Mouse (Mus musculus): ENCODE measurements around the gene C8g. TPM values are rescaled to one million over a fixed set of nuclear protein-coding genes. Genes with fewer than 3 reads are reported as not detected.

C8g gene
- total and polyA plus RNA-seq, 3 experiments, result 2.3 to 5.1 TPM; not detected in 1

GRCm38 (mm10) chr2:25551186-25551585 lies 49.7 kb upstream of the C8g start (continued):
- TF ChIP-seq TCF12 (IDR thresholded peaks at IDR 0.05; ENCODE audit: low read depth, low read length) (no peak), MXI1 (IDR thresholded peaks at IDR 0.05; ENCODE audit: low read depth, low read length) (no peak)

GRCm38 (mm10) chr2:25549021-25549991 lies 47.8 kb upstream of the C8g start:
- Histone ChIP-seq H3K4me1 (ENCODE audit: control insufficient read depth in 1 of 2, insufficient read depth in 2 of 2, low read length in 2 of 2) (peaks cover 6 to 11% of the 10 kb centered on the region in 2 experiments), H3K9ac (ENCODE audit: control insufficient read depth, low read depth, low read length, poor library complexity, severe bottlenecking) (no peak overlapping the region), H3K27me3 (ENCODE audit: control insufficient read depth in 1 of 2, insufficient read depth in 2 of 2, low read length in 2 of 2) (no peaks in the 10 kb centered on the region), H3K27ac (ENCODE audit: control insufficient read depth, low read depth, low read length) (no peak overlapping the region), H3K9me3 (replicated peaks; ENCODE audit: insufficient read depth, low read length) (no peaks in the 10 kb centered on the region), H3K36me3 (ENCODE audit: control insufficient read depth in 1 of 2, insufficient read depth in 2 of 2, low read length in 2 of 2) (peaks cover 0 to 9% of the 10 kb centered on the region in 2 experiments; a peak in 2 of 4 replicates), H3K79me2 (ENCODE audit: control insufficient read depth, insufficient read depth, low read length, poor library complexity) (peaks cover 22% of the 10 kb centered on the region), H3K4me3 (ENCODE audit: control insufficient read depth in 1 of 2, insufficient read depth in 1 of 2, low read depth in 2 of 2, low read length in 2 of 2) (no peak overlapping the region)
- TF ChIP-seq BHLHE40 (IDR thresholded peaks at IDR 0.05; ENCODE audit: borderline replicate concordance, low read depth, low read length), result no peak
- no peak for DNase-seq (ENCODE audit: low read depth, low spot score)

GRCm38 (mm10) chr2:25546811-25547491 lies 45.4 kb upstream of the C8g start, which contains the start of gene Traf2:
TSS of gene Traf2 (minus strand) at chr2:25546940.
- peak within 1 kb of the TSS; percentile 93 for H3K9ac ChIP-seq (ENCODE audit: control insufficient read depth, low read depth, low read length, poor library complexity, severe bottlenecking)
- H3K27me3 ChIP-seq (ENCODE audit: control insufficient read depth in 1 of 2, insufficient read depth in 2 of 2, low read length in 2 of 2), result no peaks in the 10 kb centered on the region
- H3K4me1 ChIP-seq (ENCODE audit: control insufficient read depth in 1 of 2, insufficient read depth in 2 of 2, low read length in 2 of 2), result peaks cover 2 to 7% of the 10 kb centered on the region in 2 experiments; a peak in 3 of 4 replicates
- H3K36me3 ChIP-seq (ENCODE audit: control insufficient read depth in 1 of 2, insufficient read depth in 2 of 2, low read length in 2 of 2), result peaks cover 0 to 7% of the 10 kb centered on the region in 2 experiments; a peak in 2 of 4 replicates
- H3K4me3 ChIP-seq (ENCODE audit: control insufficient read depth in 1 of 2, insufficient read depth in 1 of 2, low read depth in 2 of 2, low read length in 2 of 2), result peak within 1 kb of the TSS; percentile 82 to 93
- H3K27ac ChIP-seq (ENCODE audit: control insufficient read depth, low read depth, low read length), result peak within 1 kb of the TSS; percentile 59
- peaks cover 30% of the 10 kb centered on the region for H3K79me2 ChIP-seq (ENCODE audit: control insufficient read depth, insufficient read depth, low read length, poor library complexity)
- DNase-seq (ENCODE audit: low read depth, low spot score), result peak; percentile 99
- H3K9me3 ChIP-seq (replicated peaks; ENCODE audit: insufficient read depth, low read length), result no peaks in the 10 kb centered on the region
- TF ChIP-seq ZNF384 (IDR thresholded peaks at IDR 0.05; ENCODE audit: low read depth, low read length) (peak; percentile 29; the same call in 1 of the 2 replicates), EP300 (IDR thresholded peaks at IDR 0.05; ENCODE audit: low read depth in 1 of 2, low read length in 2 of 2) (0 out of 4 replicates have a peak, but pooled peaks of 1 of the 2 experiments have one; percentile 27), CHD1 (IDR thresholded peaks at IDR 0.05; ENCODE audit: low read depth, low read length) (no peak), GATA1 (IDR thresholded peaks at IDR 0.05; ENCODE audit: low read depth, low read length) (no peak), MYC (IDR thresholded peaks at IDR 0.05; ENCODE audit: low read depth, low read length) (peak; percentile 50; the same call in 1 of the 2 replicates), MEF2A (IDR thresholded peaks at IDR 0.05; ENCODE audit: extremely low read depth, insufficient replicate concordance, low read depth, low read length, poor library complexity, severe bottlenecking) (no peak), POLR2AphosphoS5 (IDR thresholded peaks at IDR 0.05; ENCODE audit: borderline replicate concordance, low read depth, low read length) (no peak), UBTF (IDR thresholded peaks at IDR 0.05; ENCODE audit: borderline replicate concordance, insufficient read depth, low read depth, low read length) (no peak), RAD21 (IDR thresholded peaks at IDR 0.05; ENCODE audit: low read depth, low read length) (no peak), POLR2AphosphoS2 (IDR thresholded peaks at IDR 0.05; ENCODE audit: low read length) (peak; percentile 82), BHLHE40 (IDR thresholded peaks at IDR 0.05; ENCODE audit: borderline replicate concordance, low read depth, low read length) (0 out of 2 replicates have a peak, but pooled peaks have one; percentile 25), CHD2 (IDR thresholded peaks at IDR 0.05; ENCODE audit: low read length) (peak; percentile 91), POLR2A (IDR thresholded peaks at IDR 0.05; ENCODE audit: control insufficient read depth in 1 of 2, insufficient read depth in 1 of 2, low read depth in 1 of 2, low read length in 2 of 2, poor library complexity in 1 of 2) (peak; percentile 64 to 88; a peak in 3 of 4 replicates), MYB (IDR thresholded peaks at IDR 0.05; ENCODE audit: low read depth, low read length) (no peak), ELF1 (IDR thresholded peaks at IDR 0.05; ENCODE audit: low read depth, low read length) (peak; percentile 76), ZMIZ1 (IDR thresholded peaks at IDR 0.05; ENCODE audit: low read depth, low read length) (peak; percentile 91), NELFE (IDR thresholded peaks at IDR 0.05; ENCODE audit: low read depth, low read length) (peak; percentile 81), ZC3H11A (IDR thresholded peaks at IDR 0.05; ENCODE audit: low read depth, low read length) (no peak), GABPA (IDR thresholded peaks at IDR 0.05; ENCODE audit: low read depth, low read length) (no peak), TBP (IDR thresholded peaks at IDR 0.05; ENCODE audit: low read depth, low read length) (peak; percentile 86), JUND (IDR thresholded peaks at IDR 0.05; ENCODE audit: low read depth, low read length) (no peak), CTCF (IDR thresholded peaks at IDR 0.05 in 2 of 3, conservative IDR thresholded peaks at IDR 0.05 in 1 of 3; ENCODE audit: control insufficient read depth in 1 of 3, insufficient read depth in 1 of 3, low read depth in 2 of 3, low read length in 3 of 3, poor library complexity in 1 of 3, severe bottlenecking in 1 of 3) (no peak), ZKSCAN1 (IDR thresholded peaks at IDR 0.05; ENCODE audit: low read depth, low read length) (no peak), SIN3A (IDR thresholded peaks at IDR 0.05; ENCODE audit: low read length) (peak; percentile 81)

All from MEL (cell line).